Mouse (Mus musculus) ES-CJ7 (cell line): ENCODE measurements around the gene Fam120b.

Source experiments
- DNase-seq: peaks from one replicate; pipeline ENCODE4 v3.0.0; 2011; ENCODE audit warnings: low read depth, low spot score

The Fam120b gene

GRCm38 (mm10) chr17:15395997-15396675, at the start of gene Fam120b:
TSS of gene Fam120b (plus strand) at chr17:15396202.
- peak; percentile 97 for DNase-seq

GRCm38 (mm10) chr17:15350152-15350551, 45.9 kb upstream of the Fam120b start:
- no peak for DNase-seq

GRCm38 (mm10) chr17:15352869-15353610, 43.0 kb upstream of the Fam120b start:
- no peak for DNase-seq

GRCm38 (mm10) chr17:15354006-15354405, 42.0 kb upstream of the Fam120b start:
- no peak for DNase-seq

GRCm38 (mm10) chr17:15355072-15355471, 40.9 kb upstream of the Fam120b start:
- DNase-seq: no peak

- no peak for DNase-seq
Measured at GRCm38 (mm10) chr17:15356526-15356925, 39.5 kb upstream of the Fam120b start.

- no peak for DNase-seq
Measured at GRCm38 (mm10) chr17:15357071-15357470, 38.9 kb upstream of the Fam120b start.

GRCm38 (mm10) chr17:15363656-15364055, 32.3 kb upstream of the Fam120b start:
- no peak for DNase-seq

GRCm38 (mm10) chr17:15365650-15366049, 30.4 kb upstream of the Fam120b start:
- DNase-seq: no peak

GRCm38 (mm10) chr17:15370401-15370800, 25.6 kb upstream of the Fam120b start:
- no peak for DNase-seq

GRCm38 (mm10) chr17:15371967-15372835, 23.8 kb upstream of the Fam120b start:
- no peak for DNase-seq

- DNase-seq: no peak
Measured at GRCm38 (mm10) chr17:15372931-15373652, 22.9 kb upstream of the Fam120b start.

- no peak for DNase-seq
Measured at GRCm38 (mm10) chr17:15374321-15375141, 21.5 kb upstream of the Fam120b start.

- no peak for DNase-seq
Measured at GRCm38 (mm10) chr17:15375224-15375623, 20.8 kb upstream of the Fam120b start.

- DNase-seq: peak; percentile 70
Measured at GRCm38 (mm10) chr17:15375701-15376493, 20.1 kb upstream of the Fam120b start.

GRCm38 (mm10) chr17:15376494-15377181, 19.4 kb upstream of the Fam120b start, which contains the start of gene Dll1:
TSS of gene Dll1 (minus strand) at chr17:15376872.
- DNase-seq: peak; percentile 65

GRCm38 (mm10) chr17:15377901-15378300, 18.1 kb upstream of the Fam120b start:
- peak; percentile 60 for DNase-seq

GRCm38 (mm10) chr17:15378413-15379109, 17.4 kb upstream of the Fam120b start:
- DNase-seq: no peak
